Comparison of ENCODE assay signal across 21 mouse cellular contexts in the genomic region with DNA sequence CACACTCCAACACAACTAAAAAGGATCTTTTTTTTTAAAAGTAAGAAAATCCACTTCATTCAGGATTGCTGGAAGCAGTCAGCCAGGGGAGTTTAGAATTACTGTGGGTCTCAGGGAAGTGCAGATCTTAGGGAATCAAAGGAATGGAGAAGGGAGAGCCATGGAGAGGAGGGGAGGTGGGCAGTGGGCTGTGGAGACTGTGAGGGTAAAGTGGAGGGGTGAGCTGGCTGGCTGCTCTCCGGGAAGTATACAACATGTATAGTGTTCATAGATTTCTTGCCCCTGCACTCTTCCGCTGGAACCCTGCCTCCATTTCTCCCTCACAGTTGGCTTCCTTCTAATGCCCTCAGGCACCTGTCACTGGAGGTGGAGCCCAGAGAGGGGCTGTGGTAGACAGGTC. TPM values are rescaled to one million over a fixed set of nuclear protein-coding genes. Genes with fewer than 3 reads are reported as not detected.
"Had no signal": no experiment of that assay in that cellular context is flagged by ENCODE, and none has a peak within 500 bp of the region (broad histone marks: within the 10 kb centered on the region; RNA-seq: fewer than 3 reads in every experiment).

No protein-coding gene starts in this region.

- H3K27me3 ChIP-seq: lung, embryonic 15.5 days; midbrain, embryonic 13.5 days; midbrain, embryonic 15.5 days; neural tube, embryonic 12.5 days; stomach, embryonic 15.5 days had no signal

- H3K4me1 ChIP-seq: lung, embryonic 15.5 days; megakaryocyte, embryonic 14.5 days; neural tube, embryonic 12.5 days; stomach, embryonic 15.5 days had no signal

- H3K9me3 ChIP-seq: lung, embryonic 15.5 days; megakaryocyte, embryonic 14.5 days; midbrain, embryonic 13.5 days; midbrain, embryonic 15.5 days; neural tube, embryonic 12.5 days; stomach, embryonic 15.5 days had no signal

- ATAC-seq: lung, postnatal 0 days; midbrain, embryonic 13.5 days; midbrain, embryonic 15.5 days had no signal

- H3K27ac ChIP-seq: lung, embryonic 15.5 days; macrophage; midbrain, embryonic 13.5 days; midbrain, embryonic 15.5 days; neural tube, embryonic 12.5 days; stomach, embryonic 15.5 days; stomach, postnatal 0 days had no signal

- H3K4me2 ChIP-seq: lung, embryonic 15.5 days; midbrain, embryonic 11.5 days; midbrain, embryonic 13.5 days; midbrain, embryonic 15.5 days; neural tube, embryonic 12.5 days; stomach, embryonic 15.5 days had no signal

- H3K36me3 ChIP-seq: lung, embryonic 15.5 days; midbrain, embryonic 13.5 days; midbrain, embryonic 15.5 days; neural tube, embryonic 12.5 days; stomach, embryonic 15.5 days had no signal

- H3K4me3 ChIP-seq: lung, embryonic 15.5 days; megakaryocyte, embryonic 14.5 days; midbrain, embryonic 13.5 days; midbrain, embryonic 15.5 days; neural tube, embryonic 12.5 days; stomach, embryonic 15.5 days had no signal

- H3K9ac ChIP-seq: lung, embryonic 15.5 days; midbrain, embryonic 13.5 days; midbrain, embryonic 15.5 days; neural tube, embryonic 12.5 days; stomach, embryonic 15.5 days had no signal

- DNase-seq: lung, adult 2 months; lung, postnatal 14 days; lung, postnatal 36 days; right cerebral cortex, postnatal 14 days; thymus, adult 2 months; thymus, postnatal 25 days; thymus, postnatal 4 days had no signal

RNA-seq across cellular contexts. Expression of gene Cd177, which starts 8.5 kb away (rescaled TPM):
- polyA plus RNA-seq: midbrain, embryonic 11.5 days; neural tube, embryonic 12.5 days had no signal

RNA-seq across cellular contexts. Expression of gene Gm4763, which starts 24.9 kb away (rescaled TPM):
- polyA plus RNA-seq: lung, adult 2 months; lung, embryonic 15.5 days; lung, postnatal 0 days; macrophage; midbrain, embryonic 11.5 days; midbrain, embryonic 13.5 days; midbrain, embryonic 15.5 days; midbrain, postnatal 0 days; neural tube, embryonic 12.5 days; neural tube, embryonic 14.5 days; spleen, adult 2 months; stomach, embryonic 15.5 days; stomach, postnatal 0 days; thymus, adult 2 months; urinary bladder, adult 2 months had no signal

RNA-seq across cellular contexts. Expression of gene Ceacam10, which starts 25.4 kb away (rescaled TPM):
- polyA plus RNA-seq: lung, embryonic 15.5 days; midbrain, embryonic 11.5 days; midbrain, embryonic 13.5 days; midbrain, embryonic 15.5 days; neural tube, embryonic 12.5 days; urinary bladder, adult 2 months had no signal

RNA-seq across cellular contexts. Expression of gene BC049730, which starts 42.6 kb away (rescaled TPM):
- polyA plus RNA-seq: lung, adult 2 months; lung, embryonic 15.5 days; lung, postnatal 0 days; macrophage; midbrain, embryonic 11.5 days; midbrain, embryonic 13.5 days; midbrain, embryonic 15.5 days; midbrain, postnatal 0 days; neural tube, embryonic 12.5 days; neural tube, embryonic 14.5 days; spleen, adult 2 months; stomach, embryonic 15.5 days; stomach, postnatal 0 days; thymus, adult 2 months; urinary bladder, adult 2 months had no signal
